Mouse (Mus musculus) left cerebral cortex, adult 2 months (tissue): Measurements from ENCODE around the gene Plekha3. TPM values are rescaled to one million over a fixed set of nuclear protein-coding genes. Genes with fewer than 3 reads are reported as not detected.

Experiments used
- DNase-seq, 2 experiments: peaks; one replicate each; pipeline ENCODE4 v3.0.0; 2021 to 2022; ENCODE audit warnings: low spot score in 2 of 2, mixed read lengths in 1 of 2; ENCODE audit errors: extremely low spot score in 1 of 2
- H3K27ac ChIP-seq: fragments of 200-600 bp; 2 replicates; pipeline ENCODE4 v1.8.1; 2022
- H3K4me3 ChIP-seq: fragments of 200-600 bp; 2 replicates; pipeline ENCODE4 v1.8.1; 2022
- CTCF ChIP-seq: fragments of 200-600 bp; IDR thresholded peaks from 2 replicates; pipeline ENCODE4 v1.8.1; 2022; ENCODE audit warnings: antibody characterized with exemption, mild to moderate bottlenecking, moderate library complexity
- intact Hi-C: fragments of 180-260 bp; cut with DNase I; formaldehyde crosslinking; loops from one replicate; pipeline ENCODE4 v1.15.1; 2025
- total RNA-seq, 2 experiments: library from RNA; stranded (reverse); gene quantifications; 2 replicates each; pipeline ENCODE4 v1.2.3; 2021

Plekha3 gene
- total RNA-seq, 2 experiments from 2014 or later, result 40.5 to 41.4 TPM

DNA sequence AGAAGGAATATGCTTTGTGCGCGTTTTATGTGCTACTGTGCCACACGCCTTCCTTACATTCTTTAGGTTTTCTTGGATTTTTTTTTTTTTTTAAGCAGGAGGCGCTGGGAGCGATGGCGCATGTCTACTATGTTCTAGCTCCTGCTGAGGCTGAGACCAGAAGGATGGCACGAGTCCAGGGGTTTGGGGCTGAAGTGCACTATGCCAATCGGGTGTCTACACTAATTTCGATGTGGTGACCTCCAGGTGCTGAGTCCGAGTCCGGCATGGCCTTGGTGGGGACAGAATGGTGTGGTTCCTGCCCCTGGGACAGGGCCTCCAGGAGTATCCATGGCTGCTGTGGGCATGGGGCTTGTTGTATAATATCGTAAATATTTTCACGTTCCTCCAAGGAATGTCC lies 16.5 kb upstream of the Plekha3 start:
- H3K4me3 ChIP-seq, result no peak overlapping the region
- no peak overlapping the region for H3K27ac ChIP-seq
- intact Hi-C loops, result no loop called here
- no peak for DNase-seq
- no peak for TF ChIP-seq CTCF

DNA sequence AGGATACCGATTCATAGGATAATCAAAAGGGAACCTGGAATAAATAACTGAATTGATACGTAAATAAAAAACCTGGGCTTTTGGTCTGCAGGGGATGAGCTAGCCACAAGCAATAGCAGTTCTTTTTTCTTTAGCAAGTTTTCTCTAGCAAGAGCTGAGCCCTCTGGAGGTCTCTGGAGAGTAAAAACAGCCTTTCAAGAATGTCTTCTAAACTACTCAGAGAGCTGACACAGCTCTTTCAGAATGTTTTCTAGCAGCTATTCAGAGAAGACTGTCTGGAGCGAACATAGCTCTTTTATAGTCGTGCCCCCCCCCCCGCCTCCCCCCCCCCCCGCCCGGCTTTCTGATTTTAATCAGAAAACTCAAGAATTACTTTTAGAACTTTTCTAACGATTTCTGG lies 15.7 kb upstream of the Plekha3 start:
- intact Hi-C loops, result no loop called here
- H3K4me3 ChIP-seq, result no peak overlapping the region
- no peak for DNase-seq
- H3K27ac ChIP-seq, result no peak overlapping the region
- no peak for TF ChIP-seq CTCF

DNA sequence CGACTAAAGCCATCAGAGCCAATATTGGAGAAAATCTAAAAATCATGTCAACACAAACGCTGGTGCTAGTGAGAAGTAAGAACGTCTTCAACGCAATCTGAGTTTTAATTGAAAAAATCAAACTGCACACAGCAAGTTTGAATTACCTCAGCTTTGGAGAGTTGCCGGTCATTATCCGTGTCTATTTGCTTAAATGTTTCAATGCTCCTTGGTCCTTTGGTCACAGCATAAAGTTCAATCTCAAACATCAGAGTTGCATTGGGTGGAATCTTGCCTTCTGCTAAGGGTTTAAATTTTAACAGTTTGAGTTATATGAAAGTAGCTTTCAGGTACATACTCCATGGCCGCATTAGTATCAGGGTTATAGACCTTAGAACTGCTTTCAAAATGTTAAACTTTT lies 9.6 kb upstream of the Plekha3 start:
- intact Hi-C loops, result no loop called here
- TF ChIP-seq CTCF, result no peak
- no peak for DNase-seq
- Histone ChIP-seq H3K27ac (no peak overlapping the region), H3K4me3 (no peak overlapping the region)

DNA sequence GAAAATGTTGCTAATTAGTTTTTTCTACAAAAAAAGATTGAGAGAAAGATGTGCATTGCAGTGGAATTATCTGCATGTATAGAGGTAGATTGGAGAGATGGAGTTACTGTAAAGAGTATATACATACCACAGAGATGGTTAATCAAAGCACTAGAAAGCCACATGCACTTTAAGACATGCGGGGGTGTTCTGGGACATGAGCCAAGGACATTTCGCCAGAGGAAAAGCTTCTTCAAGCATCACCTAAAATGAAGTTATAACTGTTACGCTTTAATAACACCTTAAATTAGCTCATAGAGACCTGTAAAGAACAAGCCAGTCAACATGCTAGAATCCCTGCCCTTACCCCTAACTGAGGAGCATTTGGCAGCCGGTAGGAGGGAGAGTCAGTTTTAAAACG lies 7.9 kb upstream of the Plekha3 start:
- DNase-seq, result no peak
- Histone ChIP-seq H3K27ac (no peak overlapping the region), H3K4me3 (no peak overlapping the region)
- no peak for TF ChIP-seq CTCF
- intact Hi-C loops, result no loop called here

DNA sequence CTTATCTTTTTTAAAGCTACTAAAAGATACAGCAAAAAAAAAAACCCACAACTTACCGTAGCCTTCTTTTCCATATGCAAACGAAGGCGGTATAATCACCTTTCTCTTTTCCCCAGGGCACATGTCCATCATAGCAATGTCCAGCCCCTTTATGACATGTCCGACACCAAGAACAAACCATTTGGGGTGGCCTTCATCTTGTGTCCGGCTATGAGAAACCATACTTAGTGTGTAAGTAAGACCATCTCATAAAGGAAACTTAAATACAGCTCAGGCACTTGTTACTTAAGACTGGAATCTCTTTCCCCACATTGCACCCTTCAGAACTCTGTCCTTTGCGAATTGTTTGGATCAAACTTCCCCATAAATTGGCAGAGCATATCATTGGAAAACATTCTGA lies 3.4 kb upstream of the Plekha3 start:
- H3K27ac ChIP-seq, result no peak overlapping the region
- no peak overlapping the region for H3K4me3 ChIP-seq
- no peak for DNase-seq
- TF ChIP-seq CTCF, result no peak
- intact Hi-C loops, result no loop called here

DNA sequence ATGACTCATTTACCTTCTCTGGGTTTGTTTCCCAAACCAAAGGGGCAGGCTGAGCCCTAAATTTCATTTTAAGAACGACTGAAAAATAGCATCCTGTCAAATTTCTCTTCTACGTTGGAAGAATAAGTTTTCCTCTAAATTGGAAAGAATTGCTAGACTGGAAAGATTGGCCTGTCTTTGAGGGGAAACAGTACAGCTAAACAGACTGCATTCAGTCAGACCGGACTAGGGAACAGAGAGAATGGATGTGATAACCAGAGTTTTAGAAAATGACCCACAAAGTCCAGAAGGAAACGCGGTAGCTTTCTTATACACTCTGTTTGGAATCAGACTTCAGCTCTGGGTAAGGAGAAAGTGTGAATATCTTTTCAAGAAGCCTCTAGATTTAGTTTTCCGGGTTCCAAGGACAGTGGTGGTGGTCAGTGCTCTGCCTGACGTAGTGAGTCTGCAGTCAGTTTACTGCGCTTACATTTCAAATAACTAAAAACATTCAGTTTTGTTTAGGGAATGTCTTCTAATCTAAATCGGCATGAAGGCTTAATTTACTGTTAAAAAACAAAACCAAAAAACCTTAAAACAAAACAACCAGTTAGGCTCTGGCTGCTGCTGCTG lies 2.8 kb upstream of the Plekha3 start:
- peak overlapping the region; percentile 53 for H3K4me3 ChIP-seq
- intact Hi-C loops, result no loop called here
- no peak for TF ChIP-seq CTCF
- H3K27ac ChIP-seq, result peak overlapping the region; percentile 72
- DNase-seq, result no peak

DNA sequence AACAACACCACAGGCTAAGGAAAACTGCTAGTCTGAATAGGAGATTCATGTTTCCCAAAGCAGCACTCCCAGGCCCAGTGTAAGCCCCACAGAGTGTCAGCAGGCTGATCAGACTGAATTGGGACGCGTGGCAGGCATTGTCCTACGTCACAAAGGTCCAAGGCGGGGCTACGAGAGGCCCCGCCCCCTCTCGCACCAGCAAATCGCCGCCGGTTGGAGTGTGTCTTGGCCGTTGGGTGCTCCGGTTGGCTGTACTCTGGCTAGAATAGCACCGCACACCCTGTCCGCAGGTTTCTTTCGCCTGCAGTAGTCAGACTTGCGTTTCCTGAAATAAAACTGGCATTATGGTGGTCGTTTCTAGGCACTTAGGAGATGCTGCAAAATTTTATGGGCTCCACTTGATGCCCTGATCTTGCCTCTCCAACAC lies 2.1 kb upstream of the Plekha3 start, which contains the start of gene Fkbp7:
Gene Fkbp7, minus strand, starts transcription at position 151 of the 427 bp plus-strand sequence.
- no peak for TF ChIP-seq CTCF
- intact Hi-C loops, result loop anchor here (1.0 kb wide), 1 partner anchor 25 kb away; the partner anchor contains the start of genes Pjvk and Prkra
- peak within 1 kb of the TSS; percentile 72 for H3K27ac ChIP-seq
- peak within 1 kb of the TSS; percentile 53 for H3K4me3 ChIP-seq
- DNase-seq, result peak; percentile 84 to 89

DNA sequence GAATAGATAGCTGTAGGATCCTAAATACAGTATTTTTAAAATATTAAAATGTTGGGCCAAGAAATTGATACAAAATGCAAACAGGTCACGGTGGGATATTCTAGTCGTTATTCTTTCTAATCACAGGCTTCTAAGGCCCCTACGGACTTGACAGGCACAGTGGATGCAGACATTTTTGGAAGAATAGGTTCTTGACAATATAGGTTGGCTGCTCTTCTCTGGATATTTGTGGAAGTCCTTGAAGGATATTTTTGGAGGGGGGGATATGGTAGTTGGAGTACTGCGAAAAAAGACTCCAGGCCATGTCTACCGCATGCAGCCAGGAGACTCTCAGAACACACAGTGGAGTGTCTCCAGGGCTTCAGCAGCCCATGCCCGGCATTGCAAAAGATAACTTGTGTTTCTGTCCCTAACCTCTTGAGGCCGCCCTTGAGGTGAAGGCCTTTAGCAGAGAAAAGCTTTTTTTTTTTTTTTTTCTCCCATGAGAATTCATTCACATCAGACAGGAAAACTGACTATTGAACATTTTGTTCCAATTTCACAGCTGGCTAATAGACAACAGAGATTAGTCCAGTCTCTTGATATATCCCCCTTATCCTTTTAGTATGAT lies 1.5 kb upstream of the Plekha3 start:
- intact Hi-C loops, result loop anchor here (1.0 kb wide), 1 partner anchor 25 kb away; the partner anchor contains the start of genes Pjvk and Prkra
- H3K4me3 ChIP-seq, result peak overlapping the region; percentile 53
- DNase-seq, result no peak
- TF ChIP-seq CTCF, result peak; percentile 36
- no peak overlapping the region for H3K27ac ChIP-seq

DNA sequence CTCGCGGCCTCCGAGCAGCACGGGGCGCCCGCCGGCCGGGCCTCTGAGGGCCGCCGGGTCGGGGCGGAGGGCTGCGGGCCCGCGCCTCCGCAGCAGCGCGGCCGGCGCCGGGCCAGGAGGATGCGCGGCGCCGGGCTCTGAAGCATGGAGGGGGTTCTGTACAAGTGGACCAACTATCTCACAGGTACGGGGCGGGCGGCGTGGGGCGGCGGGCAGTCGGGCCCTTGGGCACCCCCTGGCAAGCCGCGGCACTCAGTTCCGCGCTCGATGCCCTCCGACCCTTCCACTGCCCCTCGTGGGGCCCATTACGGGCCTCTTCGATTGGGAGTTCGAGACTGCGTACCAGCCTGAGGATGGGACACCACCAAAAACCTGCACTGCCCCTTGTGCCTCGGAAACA lies 370 bp downstream of the Plekha3 start:
- H3K27ac ChIP-seq, result peak overlapping the region; percentile 6; the same call in 1 of the 2 replicates
- intact Hi-C loops, result no loop called here

DNA sequence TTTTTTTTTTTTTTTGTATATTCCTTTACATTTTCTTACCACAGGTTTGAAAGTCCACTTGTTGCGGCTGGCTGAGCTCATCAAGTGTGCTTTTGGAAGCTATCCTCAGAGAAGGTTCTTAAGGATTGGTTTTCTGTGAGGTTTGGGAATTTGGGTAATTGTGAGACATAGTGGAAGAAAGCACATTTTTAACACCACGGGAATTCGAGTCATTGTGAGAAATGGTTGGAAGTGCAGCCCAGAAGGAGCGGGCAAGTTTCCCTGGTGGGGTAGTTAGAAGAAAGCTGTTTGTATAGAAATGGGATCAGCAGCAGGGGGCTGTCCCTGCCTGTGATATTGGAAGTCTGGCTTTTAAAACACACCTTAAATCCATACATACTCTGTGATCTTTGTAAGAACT lies 868 bp downstream of the Plekha3 start:
- Histone ChIP-seq H3K4me3 (peak overlapping the region; percentile 84), H3K27ac (no peak overlapping the region)
- TF ChIP-seq CTCF, result no peak
- no peak for DNase-seq
- intact Hi-C loops, result no loop called here

More for the DNA sequence above, 370 bp downstream of the Plekha3 start:
- TF ChIP-seq CTCF, result no peak
- peak overlapping the region; percentile 84 for H3K4me3 ChIP-seq
- no peak for DNase-seq

DNA sequence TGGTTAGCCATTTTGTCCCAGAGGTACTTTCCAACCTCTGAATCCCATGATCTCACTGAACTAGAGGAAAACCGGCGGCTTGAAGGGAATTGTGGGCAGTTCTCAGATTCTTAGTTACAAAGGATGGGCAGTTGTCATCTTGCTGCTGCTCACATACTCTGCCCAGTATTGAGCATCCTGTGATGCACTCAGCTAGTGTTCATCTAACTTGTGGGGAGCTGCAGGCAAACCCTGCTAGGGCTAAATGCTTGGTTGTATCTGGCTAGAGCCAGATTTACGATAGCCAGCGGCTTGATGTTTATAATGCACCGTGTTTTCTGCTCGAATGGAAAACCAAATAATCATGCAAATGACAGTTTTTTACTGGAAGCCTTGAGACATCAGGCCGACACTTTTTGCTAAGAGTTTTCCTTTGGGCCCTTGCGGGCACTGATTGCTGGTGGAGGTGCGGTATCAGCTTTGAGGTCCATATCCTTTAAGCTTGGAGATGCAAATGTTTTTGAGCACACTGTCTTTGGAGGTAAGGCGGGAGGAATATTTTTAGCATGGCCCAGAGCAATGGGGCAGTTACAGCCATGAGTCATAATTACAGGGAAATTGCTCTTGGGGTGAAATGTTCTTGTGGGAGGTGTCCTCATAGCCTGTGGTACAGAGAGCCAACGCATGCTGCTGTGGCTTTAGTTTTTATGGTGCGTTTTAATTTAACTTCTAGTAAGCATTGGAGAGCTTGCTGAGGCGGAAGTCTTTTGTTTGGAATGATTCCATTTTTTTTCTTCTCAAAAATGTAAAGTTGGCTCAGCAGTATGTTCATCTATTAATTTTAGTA lies 1.5 kb downstream of the Plekha3 start:
- intact Hi-C loops, result no loop called here

DNA sequence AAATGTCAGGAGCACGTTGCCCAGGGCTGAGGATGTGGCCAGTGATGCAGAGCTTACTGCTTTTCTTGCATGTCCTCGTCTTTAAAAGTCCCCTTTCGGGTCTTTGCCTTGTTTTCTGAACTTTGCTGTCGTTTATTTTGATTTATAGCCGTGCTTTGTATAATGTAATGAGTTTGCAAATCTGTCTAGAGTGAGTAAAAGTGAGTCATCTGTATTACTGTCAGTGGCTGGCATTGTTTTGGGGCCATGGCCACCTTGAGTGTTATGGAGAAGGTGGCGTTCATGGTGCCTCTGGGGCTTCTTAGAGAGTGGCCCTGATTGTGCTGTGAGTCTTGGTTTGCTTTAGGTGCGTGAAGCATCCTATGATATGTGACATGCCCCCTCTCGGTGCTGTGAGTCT lies 7.2 kb downstream of the Plekha3 start:
- intact Hi-C loops, result no loop called here
- Histone ChIP-seq H3K27ac (no peak overlapping the region), H3K4me3 (no peak overlapping the region)
- no peak for TF ChIP-seq CTCF
- DNase-seq, result no peak

More for the DNA sequence above, 1.5 kb downstream of the Plekha3 start:
- peak overlapping the region; percentile 84 for H3K4me3 ChIP-seq
- H3K27ac ChIP-seq, result no peak overlapping the region
- DNase-seq, result no peak
- no peak for TF ChIP-seq CTCF
